ENCODE assay signal across 8 mouse cellular contexts in genomic region chr7:46030145-46030488, GRCm38 (mm10). TPM values are rescaled to one million over a fixed set of nuclear protein-coding genes. Genes with fewer than 3 reads are reported as not detected.
DNase-seq lines count a peak whose midpoint lies in the region; ATAC-seq and TF ChIP-seq lines count a peak whose summit lies in the region.

Gene Abcc6 (minus strand): TSS chr7:46030302.

- H3K9me3 ChIP-seq in intestine, embryonic 14.5 days (ENCODE audit: control insufficient read depth, low read length) = no peaks in the 10 kb centered on the region
- H3K9me3 ChIP-seq in liver, embryonic 11.5 days (ENCODE audit: control insufficient read depth, low read length) = no peaks in the 10 kb centered on the region
- no peaks in the 10 kb centered on the region for H3K9me3 ChIP-seq in stomach, embryonic 16.5 days (replicated peaks; ENCODE audit: control insufficient read depth, low read length)

- no peaks in the 10 kb centered on the region for H3K27me3 ChIP-seq in intestine, embryonic 14.5 days (replicated peaks; ENCODE audit: control insufficient read depth, insufficient read depth, low read length)
- no peaks in the 10 kb centered on the region for H3K27me3 ChIP-seq in liver, embryonic 11.5 days (replicated peaks; ENCODE audit: control insufficient read depth, insufficient read depth, low read length)
- H3K27me3 ChIP-seq in stomach, embryonic 16.5 days (ENCODE audit: control insufficient read depth, insufficient read depth, low read length) = no peaks in the 10 kb centered on the region

- peak within 1 kb of the TSS; percentile 39 for H3K4me2 ChIP-seq in intestine, embryonic 14.5 days (ENCODE audit: low read length)
- peak within 1 kb of the TSS; percentile 21 for H3K4me2 ChIP-seq in liver, embryonic 11.5 days
- H3K4me2 ChIP-seq in stomach, embryonic 16.5 days (ENCODE audit: low read depth, low read length) = peak within 1 kb of the TSS; percentile 46

- TF ChIP-seq CTCF in left cerebral cortex, adult 2 months (IDR thresholded peaks at IDR 0.05) = no peak

- no peaks in the 10 kb centered on the region for H3K36me3 ChIP-seq in intestine, embryonic 14.5 days (ENCODE audit: control insufficient read depth, insufficient read depth, low read length)
- no peaks in the 10 kb centered on the region for H3K36me3 ChIP-seq in liver, embryonic 11.5 days (ENCODE audit: control insufficient read depth, insufficient read depth, low read length)
- H3K36me3 ChIP-seq in stomach, embryonic 16.5 days (ENCODE audit: control insufficient read depth, insufficient read depth, low read length) = no peaks in the 10 kb centered on the region

- peak within 1 kb of the TSS; percentile 38; the same call in 1 of the 2 replicates for H3K27ac ChIP-seq in left cerebral cortex, adult 2 months
- H3K27ac ChIP-seq in intestine, embryonic 14.5 days (ENCODE audit: low read depth) = peak within 1 kb of the TSS; percentile 67
- peak within 1 kb of the TSS; percentile 77 for H3K27ac ChIP-seq in liver, embryonic 11.5 days (ENCODE audit: low read depth, low read length)
- H3K27ac ChIP-seq in stomach, embryonic 16.5 days (ENCODE audit: low read length) = peak within 1 kb of the TSS; percentile 77

- peaks cover 16% of the 10 kb centered on the region for H3K4me1 ChIP-seq in intestine, embryonic 14.5 days (replicated peaks; ENCODE audit: control insufficient read depth, insufficient read depth, low read length)
- peaks cover 20% of the 10 kb centered on the region for H3K4me1 ChIP-seq in liver, embryonic 11.5 days (replicated peaks; ENCODE audit: control insufficient read depth, insufficient read depth, low read length)
- peaks cover 10% of the 10 kb centered on the region for H3K4me1 ChIP-seq in stomach, embryonic 16.5 days (ENCODE audit: control insufficient read depth, insufficient read depth, low read length)

- DNase-seq in left cerebral cortex, adult 2 months (ENCODE audit: extremely low spot score in 1 of 2, low spot score in 2 of 2) = no peak
- no peak for DNase-seq in left cerebral cortex, adult 18-20 months (ENCODE audit: low spot score in 2 of 2)
- peak; percentile 80 for DNase-seq in intestine, embryonic 14.5 days (ENCODE audit: low spot score)
- DNase-seq in liver, embryonic 11.5 days (ENCODE audit: low spot score) = peak; percentile 54
- no peak for DNase-seq in layer of hippocampus, adult 11-12 months (ENCODE audit: low spot score)
- no peak for DNase-seq in frontal cortex, postnatal 14 days (ENCODE audit: low spot score in 2 of 2)
- DNase-seq in cerebellum, postnatal 14 days = no peak

- peak; percentile 63 for ATAC-seq in intestine, embryonic 14.5 days (replicated peaks; ENCODE audit: low FRiP score, low TSS enrichment, low read depth)
- ATAC-seq in liver, embryonic 11.5 days (replicated peaks; ENCODE audit: low FRiP score) = no peak; the same call in 1 of the 2 replicates
- ATAC-seq in stomach, embryonic 16.5 days (ENCODE audit: insufficient read depth, low FRiP score) = peak; percentile 71

- 0 out of 2 replicates have a peak within 1 kb of the TSS, but pooled peaks have one; percentile 25 for H3K9ac ChIP-seq in intestine, embryonic 14.5 days (ENCODE audit: low read length)
- H3K9ac ChIP-seq in liver, embryonic 11.5 days (ENCODE audit: low read depth, low read length) = no peak within 1 kb of the TSS
- peak within 1 kb of the TSS; percentile 33 for H3K9ac ChIP-seq in stomach, embryonic 16.5 days (ENCODE audit: low read length)

- intact Hi-C loops in left cerebral cortex, adult 2 months (cut with DNase I) = no loop called here

- WGBS in intestine, embryonic 14.5 days = 6% methylated on average over 11 of the region's 11 CpGs
- 22% methylated on average over 11 of the region's 11 CpGs for WGBS in liver, embryonic 11.5 days
- 4% methylated on average over 11 of the region's 11 CpGs for WGBS in stomach, embryonic 16.5 days

- H3K4me3 ChIP-seq in left cerebral cortex, adult 2 months = no peak within 1 kb of the TSS
- no peak within 1 kb of the TSS for H3K4me3 ChIP-seq in intestine, embryonic 14.5 days (ENCODE audit: low read depth, low read length)
- no peak within 1 kb of the TSS for H3K4me3 ChIP-seq in liver, embryonic 11.5 days (ENCODE audit: low read depth, low read length)
- peak within 1 kb of the TSS; percentile 9 for H3K4me3 ChIP-seq in stomach, embryonic 16.5 days (replicated peaks; ENCODE audit: low read length)

RNA-seq across cellular contexts. Expression of gene Abcc6, which starts in this region (rescaled TPM):
- total RNA-seq in left cerebral cortex, adult 2 months (2021) = 1 to 10 TPM; 1.4 to 2.1 TPM
- total RNA-seq in left cerebral cortex, adult 18-20 months (2021) = 1 to 10 TPM; 1.4 to 2.5 TPM
- 1.5 and 2.4 TPM in 2 replicates for polyA plus RNA-seq in intestine, embryonic 14.5 days (2014; fragmentation: Nextera tagmentation; extraction: Ambion mirVana)
- 5.2 and 5.4 TPM in 2 replicates for polyA plus RNA-seq in liver, embryonic 11.5 days (2014; fragmentation: Nextera tagmentation; extraction: Ambion mirVana)
- 1.6 and 2.7 TPM in 2 replicates for polyA plus RNA-seq in stomach, embryonic 16.5 days (2015; fragmentation: Nextera tagmentation; extraction: Ambion mirVana)

Comparison
In these comparisons a context has a peak if more than half of its experiments do, and no peak if none do; other contexts are left out.
1. DNase-seq: peak in intestine, embryonic 14.5 days (single experiment) and liver, embryonic 11.5 days (single experiment); none in left cerebral cortex, adult 2 months (0 of 2), left cerebral cortex, adult 18-20 months (0 of 2), layer of hippocampus, adult 11-12 months (single experiment), frontal cortex, postnatal 14 days (0 of 2) and cerebellum, postnatal 14 days (0 of 2).
2. Peak in every context shown above with its lines, with median percentiles within 50 percentile points of each other: H3K27ac ChIP-seq and H3K4me2 ChIP-seq.